Mouse (Mus musculus) heart, adult 2 months (tissue): ENCODE results near the gene Fam57b.

Experiments
- CTCF ChIP-seq: fragments of 200-600 bp; IDR thresholded peaks from 2 replicates; pipeline ENCODE4 v1.8.1; 2022; ENCODE audit warnings: antibody characterized with exemption, mild to moderate bottlenecking, moderate library complexity
- POLR2A ChIP-seq: fragments of 200-500 bp; IDR thresholded peaks from 2 replicates; pipeline ENCODE4 v1.6.1; 2011; ENCODE audit warnings: mild to moderate bottlenecking, low read depth, low read length, control low read depth; ENCODE audit not compliant: insufficient read depth

DNA sequence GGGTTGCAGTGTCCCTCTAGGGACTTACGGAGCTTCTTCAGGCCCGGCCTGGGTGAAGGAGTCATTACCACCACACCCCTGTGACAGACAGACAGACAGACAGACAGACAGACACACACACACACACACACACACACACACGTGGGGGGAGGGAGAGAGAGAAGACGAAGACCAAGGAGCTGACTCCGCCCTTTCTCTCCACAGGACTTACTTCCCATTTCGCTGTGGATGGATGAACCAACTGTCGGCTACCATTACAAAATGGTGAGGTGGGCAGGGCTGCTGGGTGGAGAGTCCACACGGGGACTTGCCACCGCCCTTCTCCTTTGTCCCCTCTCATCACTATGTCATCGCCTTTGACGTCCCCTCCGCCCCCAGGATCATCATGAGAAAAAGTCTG lies 26.7 kb upstream of the Fam57b start:
- TF ChIP-seq CTCF (no peak), POLR2A (no peak)
